Mouse (Mus musculus) E14TG2a.4 (cell line): Measurements from ENCODE around the gene Crim1.

ENCODE experiments used
- H3K27me3 ChIP-seq: 2 replicates; pipeline ENCODE4 v1.6.1; 2014; ENCODE audit warnings: low read length, control low read depth; ENCODE audit not compliant: insufficient read depth
- H3K36me3 ChIP-seq: 2 replicates; pipeline ENCODE4 v1.6.1; 2014; ENCODE audit warnings: low read length, control low read depth; ENCODE audit not compliant: insufficient read depth
- H3K4me1 ChIP-seq: replicated peaks from 2 replicates; pipeline ENCODE4 v1.6.1; 2014; ENCODE audit warnings: low read depth, low read length, control low read depth
- H3K4me3 ChIP-seq: replicated peaks from 2 replicates; pipeline ENCODE4 v1.5.1; 2014; ENCODE audit warnings: mild to moderate bottlenecking, low read length
- H3K9me3 ChIP-seq: 2 replicates; pipeline ENCODE4 v1.6.1; 2014; ENCODE audit warnings: low read length, control low read depth
- CTCF ChIP-seq: conservative IDR thresholded peaks from 2 replicates; pipeline ENCODE4 v1.5.1; 2014; ENCODE audit warnings: low read length
- NANOG ChIP-seq: IDR thresholded peaks from 2 replicates; pipeline ENCODE4 v1.6.1; 2014; ENCODE audit warnings: borderline replicate concordance, low read length, mixed read lengths
- POU5F1 ChIP-seq: IDR thresholded peaks from 2 replicates; pipeline ENCODE4 v1.6.1; 2014; ENCODE audit warnings: low read length, borderline replicate concordance

Gene Crim1

GRCm38 (mm10) chr17:78202756-78203155 lies 2.7 kb downstream of the Crim1 start:
- Histone ChIP-seq H3K4me1 (peaks cover 19% of the 10 kb centered on the region), H3K36me3 (no peaks in the 10 kb centered on the region), H3K9me3 (no peaks in the 10 kb centered on the region), H3K4me3 (no peak overlapping the region), H3K27me3 (peaks cover 51% of the 10 kb centered on the region)
- TF ChIP-seq POU5F1 (no peak), NANOG (no peak), CTCF (no peak)

- Histone ChIP-seq H3K4me1 (peaks cover 19% of the 10 kb centered on the region), H3K9me3 (no peaks in the 10 kb centered on the region), H3K27me3 (peaks cover 45% of the 10 kb centered on the region), H3K4me3 (no peak overlapping the region), H3K36me3 (no peaks in the 10 kb centered on the region)
- TF ChIP-seq POU5F1 (no peak), NANOG (no peak), CTCF (no peak)
Observed at GRCm38 (mm10) chr17:78203478-78203877, 3.4 kb downstream of the Crim1 start.

DNA sequence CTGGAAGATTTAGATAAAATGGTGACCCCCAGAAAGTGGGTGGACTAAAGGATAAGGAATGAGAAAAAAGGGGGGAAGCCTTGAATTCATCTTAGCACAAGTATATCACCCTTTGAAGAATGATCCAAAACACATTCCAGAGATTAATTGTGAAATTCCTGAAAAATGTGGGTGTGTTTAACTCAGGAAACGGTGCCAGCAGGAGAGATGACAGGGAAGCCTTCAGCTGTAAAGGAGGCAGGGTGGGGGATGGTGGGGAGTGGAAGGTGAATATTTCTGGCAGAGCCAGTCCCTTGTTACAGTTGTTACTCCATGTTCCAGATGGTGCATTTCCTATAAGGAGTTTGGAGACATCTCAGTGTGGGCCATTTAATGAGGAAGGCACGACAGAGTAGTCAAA lies 6.4 kb downstream of the Crim1 start:
- Histone ChIP-seq H3K4me1 (peaks cover 6% of the 10 kb centered on the region), H3K4me3 (no peak overlapping the region), H3K9me3 (no peaks in the 10 kb centered on the region), H3K27me3 (peaks cover 28% of the 10 kb centered on the region), H3K36me3 (no peaks in the 10 kb centered on the region)
- TF ChIP-seq CTCF (no peak), POU5F1 (no peak), NANOG (no peak)

GRCm38 (mm10) chr17:78207246-78207645 lies 7.2 kb downstream of the Crim1 start:
- TF ChIP-seq CTCF, result no peak
- no peak for TF ChIP-seq POU5F1
- no peak for TF ChIP-seq NANOG
- Histone ChIP-seq H3K9me3 (no peaks in the 10 kb centered on the region), H3K36me3 (no peaks in the 10 kb centered on the region), H3K4me1 (no peaks in the 10 kb centered on the region), H3K27me3 (peaks cover 19% of the 10 kb centered on the region), H3K4me3 (no peak overlapping the region)

- Histone ChIP-seq H3K4me1 (peaks cover 8% of the 10 kb centered on the region; the same call in 1 of the 2 replicates), H3K9me3 (no peaks in the 10 kb centered on the region), H3K4me3 (no peak overlapping the region), H3K36me3 (no peaks in the 10 kb centered on the region), H3K27me3 (peaks cover 8% of the 10 kb centered on the region; the same call in 1 of the 2 replicates)
- TF ChIP-seq NANOG, result no peak
- TF ChIP-seq CTCF, result no peak
- no peak for TF ChIP-seq POU5F1
Observed at GRCm38 (mm10) chr17:78208805-78209204, 8.8 kb downstream of the Crim1 start.

GRCm38 (mm10) chr17:78209646-78210045 lies 9.6 kb downstream of the Crim1 start:
- no peak overlapping the region for H3K4me3 ChIP-seq
- H3K4me1 ChIP-seq, result peaks cover 8% of the 10 kb centered on the region; the same call in 1 of the 2 replicates
- H3K27me3 ChIP-seq, result 0 out of 2 replicates have a peak, but pooled peaks cover under 1% of the 10 kb centered on the region
- H3K36me3 ChIP-seq, result no peaks in the 10 kb centered on the region
- no peaks in the 10 kb centered on the region for H3K9me3 ChIP-seq
- TF ChIP-seq POU5F1 (no peak), NANOG (no peak), CTCF (no peak)

DNA sequence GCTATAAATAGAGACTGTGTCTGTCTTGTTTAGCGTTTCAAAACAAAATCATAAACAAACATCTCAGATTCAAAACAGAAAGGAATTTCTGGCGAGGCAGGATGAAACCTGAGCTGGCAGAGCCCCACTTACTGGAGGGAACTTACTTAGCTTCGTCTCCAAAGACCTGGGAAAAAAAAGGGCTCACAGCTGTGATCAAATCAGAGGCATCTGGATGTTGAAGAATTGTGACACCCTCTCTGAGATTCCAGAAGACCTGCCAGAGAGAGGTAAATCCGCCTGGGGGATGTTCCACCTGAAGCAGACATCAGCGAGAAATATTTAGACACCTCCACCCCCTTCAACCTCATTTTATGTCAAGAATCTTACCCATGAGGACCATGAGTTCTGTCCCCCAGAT lies 11.8 kb downstream of the Crim1 start:
- no peaks in the 10 kb centered on the region for H3K9me3 ChIP-seq
- no peaks in the 10 kb centered on the region for H3K27me3 ChIP-seq
- peaks cover 8% of the 10 kb centered on the region; the same call in 1 of the 2 replicates for H3K4me1 ChIP-seq
- H3K4me3 ChIP-seq, result no peak overlapping the region
- H3K36me3 ChIP-seq, result no peaks in the 10 kb centered on the region
- TF ChIP-seq POU5F1 (no peak), CTCF (no peak), NANOG (no peak)

DNA sequence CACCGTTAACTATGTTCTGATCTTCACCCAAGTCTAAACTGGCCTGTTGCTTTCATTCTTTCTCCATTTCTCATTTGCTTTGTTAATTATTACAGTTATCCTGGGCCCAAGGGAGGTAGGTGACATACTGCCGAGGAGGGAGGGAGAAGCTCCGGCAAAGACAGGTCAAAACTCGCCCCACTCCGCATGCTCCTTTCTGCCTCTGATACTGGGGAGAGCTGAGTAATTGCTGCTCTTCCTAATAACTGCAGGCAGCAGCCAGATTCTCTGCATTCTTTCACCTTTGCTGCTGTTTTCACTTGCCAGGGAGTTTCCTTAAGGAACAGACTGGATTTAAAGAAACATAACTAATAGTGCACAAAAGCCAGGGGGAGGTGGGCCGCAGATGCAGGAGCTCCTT lies 13.1 kb downstream of the Crim1 start:
- Histone ChIP-seq H3K4me1 (peaks cover 8% of the 10 kb centered on the region; the same call in 1 of the 2 replicates), H3K36me3 (no peaks in the 10 kb centered on the region), H3K4me3 (no peak overlapping the region), H3K27me3 (no peaks in the 10 kb centered on the region), H3K9me3 (no peaks in the 10 kb centered on the region)
- TF ChIP-seq CTCF (no peak), POU5F1 (no peak), NANOG (no peak)

GRCm38 (mm10) chr17:78216526-78216925 lies 16.5 kb downstream of the Crim1 start:
- H3K27me3 ChIP-seq, result no peaks in the 10 kb centered on the region
- no peak for TF ChIP-seq CTCF
- no peak for TF ChIP-seq POU5F1
- TF ChIP-seq NANOG, result no peak
- H3K4me1 ChIP-seq, result peaks cover 14% of the 10 kb centered on the region
- no peak overlapping the region for H3K4me3 ChIP-seq
- H3K36me3 ChIP-seq, result no peaks in the 10 kb centered on the region
- no peaks in the 10 kb centered on the region for H3K9me3 ChIP-seq

DNA sequence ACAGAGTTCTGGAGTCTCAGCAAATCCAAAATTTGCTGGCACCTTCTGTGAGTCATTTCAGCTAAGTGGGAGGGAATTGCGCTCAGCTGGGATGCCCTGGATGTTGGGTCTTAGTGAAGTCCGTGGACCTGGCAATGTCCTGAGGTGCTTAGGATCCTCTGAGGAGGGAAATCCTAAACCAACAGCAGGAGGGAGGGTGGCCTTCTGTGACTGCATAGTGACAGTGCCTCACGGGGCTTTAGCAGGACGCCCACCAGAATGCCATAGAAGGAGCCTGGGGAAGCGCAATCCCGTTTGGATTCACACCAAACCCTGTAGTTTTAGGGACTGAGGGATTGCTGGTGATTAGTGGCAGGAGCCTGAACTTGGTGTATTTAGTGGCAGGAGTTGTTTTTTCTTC lies 17.4 kb downstream of the Crim1 start:
- no peak for TF ChIP-seq NANOG
- TF ChIP-seq POU5F1, result no peak
- no peak for TF ChIP-seq CTCF
- Histone ChIP-seq H3K9me3 (no peaks in the 10 kb centered on the region), H3K36me3 (no peaks in the 10 kb centered on the region), H3K4me3 (no peak overlapping the region), H3K4me1 (peaks cover 14% of the 10 kb centered on the region), H3K27me3 (no peaks in the 10 kb centered on the region)
